Mouse (Mus musculus) neural tube, embryonic 15.5 days (tissue): ENCODE data around the gene Rgs3. TPM values are rescaled to one million over a fixed set of nuclear protein-coding genes. Genes with fewer than 3 reads are reported as not detected.

Source experiments
- ATAC-seq: fragments of 200-750 bp; cut with Nextera tagmentation; 2 replicates; pipeline ENCODE4 v1.8.0; 2017; ENCODE audit warnings: mild to moderate bottlenecking, moderate TSS enrichment, moderate library complexity; ENCODE audit not compliant: low FRiP score
- H3K27ac ChIP-seq: fragments of 300-500 bp; sonication (generic); replicated peaks from 2 replicates; pipeline ENCODE4 v1.5.1; 2015; ENCODE audit warnings: mild to moderate bottlenecking, inconsistent platforms
- H3K27me3 ChIP-seq: fragments of 300-500 bp; sonication (generic); replicated peaks from 2 replicates; pipeline ENCODE4 v1.6.1; 2015; ENCODE audit warnings: inconsistent platforms
- H3K36me3 ChIP-seq: fragments of 300-500 bp; sonication (generic); 2 replicates; pipeline ENCODE4 v1.6.1; 2015; ENCODE audit warnings: inconsistent platforms
- H3K4me1 ChIP-seq: fragments of 300-500 bp; sonication (generic); 2 replicates; pipeline ENCODE4 v1.6.1; 2015; ENCODE audit warnings: inconsistent platforms
- H3K4me2 ChIP-seq: fragments of 300-500 bp; sonication (generic); 2 replicates; pipeline ENCODE4 v1.6.1; 2015; ENCODE audit warnings: inconsistent platforms, mild to moderate bottlenecking, moderate library complexity
- H3K4me3 ChIP-seq: fragments of 300-500 bp; sonication (generic); replicated peaks from 2 replicates; pipeline ENCODE4 v1.5.1; 2015; ENCODE audit warnings: mild to moderate bottlenecking, inconsistent platforms
- H3K9ac ChIP-seq: fragments of 300-500 bp; sonication (generic); replicated peaks from 2 replicates; pipeline ENCODE4 v1.6.1; 2015; ENCODE audit warnings: mild to moderate bottlenecking, inconsistent platforms
- H3K9me3 ChIP-seq: fragments of 300-500 bp; sonication (generic); replicated peaks from 2 replicates; pipeline ENCODE4 v1.6.1; 2016; ENCODE audit warnings: inconsistent platforms
- WGBS: fragments of 180-500 bp; shearing (Covaris S2); methylation state at CpG from one replicate; pipeline ENCODE4 v1.1.7; 2015; ENCODE audit warnings: mixed read lengths; 5-methylcytosine and 5-hydroxymethylcytosine counted together
- polyA plus RNA-seq: library from polyadenylated mRNA; unstranded; fragments of >200 nt; fragmentation: Nextera tagmentation; extraction: Ambion mirVana; gene quantifications from 2 replicates; pipeline ENCODE4 v1.2.1, GENCODE M21; 2015

Rgs3 gene
- polyA plus RNA-seq, 1 experiment from 2014 or later, result 49.2 TPM

- no peak overlapping the region; the same call in 1 of the 2 replicates for H3K27ac ChIP-seq
These were observed 162.4 kb downstream of the Rgs3 start for GRCm38 (mm10) chr4:62722021-62722426.

DNA sequence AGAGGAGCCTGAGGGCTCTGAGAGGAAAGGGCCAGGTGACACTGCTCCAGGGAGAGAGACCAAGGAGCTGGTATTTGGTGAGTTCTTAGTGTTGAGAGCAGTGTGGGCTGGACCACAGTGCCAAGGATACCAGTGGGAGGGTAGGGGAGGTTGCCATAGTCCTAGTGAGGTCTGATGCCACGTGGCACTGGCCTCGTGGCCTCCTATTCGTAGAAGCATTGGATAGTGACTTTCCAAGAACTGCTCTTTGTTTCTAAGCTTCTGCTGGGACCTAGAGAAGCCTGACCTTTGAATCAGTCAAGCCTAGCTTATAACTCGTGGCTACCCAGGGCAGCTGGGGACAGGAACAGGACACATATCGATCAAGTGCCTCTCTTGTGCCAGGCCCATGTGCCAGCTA, 164.1 kb downstream of the Rgs3 start:
- Histone ChIP-seq H3K4me2 (no peak overlapping the region), H3K27ac (no peak overlapping the region), H3K9me3 (0 out of 2 replicates have a peak, but pooled peaks cover 2% of the 10 kb centered on the region), H3K4me1 (peaks cover 9% of the 10 kb centered on the region; the same call in 1 of the 2 replicates), H3K36me3 (no peaks in the 10 kb centered on the region), H3K27me3 (no peaks in the 10 kb centered on the region), H3K9ac (no peak overlapping the region), H3K4me3 (no peak overlapping the region)
- WGBS, result 88% methylated on average over 5 of the region's 5 CpGs
- no peak for ATAC-seq

More at GRCm38 (mm10) chr4:62722021-62722426, 162.4 kb downstream of the Rgs3 start:
- 0 out of 2 replicates have a peak, but pooled peaks cover 2% of the 10 kb centered on the region for H3K9me3 ChIP-seq
- 50% methylated on average over 3 of the region's 3 CpGs for WGBS
- no peaks in the 10 kb centered on the region for H3K27me3 ChIP-seq
- no peak overlapping the region for H3K9ac ChIP-seq
- H3K4me1 ChIP-seq, result 0 out of 2 replicates have a peak, but pooled peaks cover 2% of the 10 kb centered on the region
- H3K4me2 ChIP-seq, result no peak overlapping the region
- no peak overlapping the region for H3K4me3 ChIP-seq
- no peaks in the 10 kb centered on the region for H3K36me3 ChIP-seq
- ATAC-seq, result no peak

DNA sequence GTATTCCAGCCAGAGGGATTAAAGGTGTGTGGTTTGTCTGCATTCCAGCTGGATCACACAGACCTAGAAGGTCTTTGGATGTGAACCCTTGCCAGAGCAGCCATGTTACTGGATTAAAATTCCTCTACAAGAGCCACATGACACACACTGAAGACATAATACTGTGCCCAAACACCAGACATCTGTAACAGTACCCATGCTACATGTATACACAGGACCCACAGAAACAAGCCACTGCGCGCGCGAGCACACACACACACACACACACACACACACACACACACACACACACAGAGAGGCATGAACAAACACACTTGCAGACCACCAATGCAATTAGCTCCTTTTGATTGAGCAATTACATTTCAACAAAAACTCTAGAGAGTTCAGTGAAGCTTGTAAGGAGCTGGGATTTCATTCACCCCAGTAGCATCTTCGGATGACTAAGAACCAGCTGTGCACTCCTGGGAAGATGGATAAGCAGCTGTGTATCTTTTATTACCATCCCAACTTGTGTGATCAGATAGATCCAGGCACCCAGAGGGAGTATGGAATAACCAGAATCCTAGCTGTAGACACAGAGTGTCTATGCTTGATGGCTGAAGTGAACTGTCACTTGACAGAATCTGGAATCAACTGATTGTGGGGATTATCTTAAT, 166.8 kb downstream of the Rgs3 start:
- no peak overlapping the region for H3K27ac ChIP-seq
- H3K9me3 ChIP-seq, result 0 out of 2 replicates have a peak, but pooled peaks cover 2% of the 10 kb centered on the region
- H3K4me2 ChIP-seq, result no peak overlapping the region
- WGBS, result 77% methylated on average over 5 of the region's 5 CpGs
- no peaks in the 10 kb centered on the region for H3K36me3 ChIP-seq
- no peaks in the 10 kb centered on the region for H3K27me3 ChIP-seq
- peak; percentile 34; the same call in 1 of the 2 replicates for ATAC-seq
- H3K4me1 ChIP-seq, result peaks cover 9% of the 10 kb centered on the region; the same call in 1 of the 2 replicates
- H3K9ac ChIP-seq, result no peak overlapping the region
- H3K4me3 ChIP-seq, result no peak overlapping the region

GRCm38 (mm10) chr4:62727541-62728303, 168.1 kb downstream of the Rgs3 start:
- peak; percentile 37; the same call in 1 of the 2 replicates for ATAC-seq
- WGBS, result 60% methylated on average over 20 of the region's 20 CpGs
- H3K27me3 ChIP-seq, result no peaks in the 10 kb centered on the region
- no peaks in the 10 kb centered on the region for H3K36me3 ChIP-seq
- 0 out of 2 replicates have a peak overlapping the region, but pooled peaks have one; percentile 11 for H3K27ac ChIP-seq
- H3K4me3 ChIP-seq, result no peak overlapping the region
- H3K9ac ChIP-seq, result no peak overlapping the region
- H3K4me2 ChIP-seq, result no peak overlapping the region
- peaks cover 9% of the 10 kb centered on the region for H3K4me1 ChIP-seq
- 0 out of 2 replicates have a peak, but pooled peaks cover 2% of the 10 kb centered on the region for H3K9me3 ChIP-seq

DNA sequence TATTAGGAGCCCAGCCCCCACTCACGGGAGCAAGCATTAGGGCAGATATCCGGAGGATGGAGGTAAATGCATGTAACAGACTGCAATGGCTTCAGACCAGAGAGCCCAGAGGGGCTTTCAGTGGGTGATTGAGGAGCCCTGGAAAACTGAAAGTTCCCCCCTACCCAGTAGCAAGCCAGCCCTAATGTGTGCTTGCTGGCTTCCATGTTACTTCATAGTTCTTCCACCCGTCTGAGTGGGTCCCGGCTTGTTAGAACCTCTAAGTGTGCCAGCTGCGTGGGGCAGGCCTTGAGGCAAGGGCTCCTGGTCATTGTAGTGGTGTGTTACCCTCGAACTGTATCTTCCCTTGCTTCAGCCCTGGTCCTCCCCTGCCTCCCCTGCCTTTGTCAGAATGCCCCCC, 168.8 kb downstream of the Rgs3 start:
- no peak overlapping the region for H3K27ac ChIP-seq
- H3K9me3 ChIP-seq, result 0 out of 2 replicates have a peak, but pooled peaks cover 2% of the 10 kb centered on the region
- H3K4me2 ChIP-seq, result no peak overlapping the region
- no peaks in the 10 kb centered on the region for H3K27me3 ChIP-seq
- WGBS, result 82% methylated on average over 6 of the region's 6 CpGs
- H3K9ac ChIP-seq, result no peak overlapping the region
- H3K36me3 ChIP-seq, result no peaks in the 10 kb centered on the region
- peaks cover 14% of the 10 kb centered on the region for H3K4me1 ChIP-seq
- no peak for ATAC-seq
- H3K4me3 ChIP-seq, result no peak overlapping the region

- Histone ChIP-seq H3K4me2 (no peak overlapping the region), H3K4me3 (no peak overlapping the region), H3K4me1 (peaks cover 14% of the 10 kb centered on the region), H3K27me3 (no peaks in the 10 kb centered on the region), H3K36me3 (no peaks in the 10 kb centered on the region), H3K9me3 (0 out of 2 replicates have a peak, but pooled peaks cover 2% of the 10 kb centered on the region), H3K27ac (no peak overlapping the region), H3K9ac (no peak overlapping the region)
- 87% methylated on average over 4 of the region's 4 CpGs for WGBS
- no peak for ATAC-seq
These were observed 169.5 kb downstream of the Rgs3 start for GRCm38 (mm10) chr4:62729191-62729590.

GRCm38 (mm10) chr4:62729941-62730340, 170.3 kb downstream of the Rgs3 start:
- Histone ChIP-seq H3K4me1 (peaks cover 14% of the 10 kb centered on the region), H3K9me3 (0 out of 2 replicates have a peak, but pooled peaks cover 2% of the 10 kb centered on the region), H3K27ac (no peak overlapping the region), H3K4me3 (no peak overlapping the region), H3K9ac (no peak overlapping the region), H3K36me3 (no peaks in the 10 kb centered on the region), H3K27me3 (no peaks in the 10 kb centered on the region), H3K4me2 (no peak overlapping the region)
- 76% methylated on average over 5 of the region's 5 CpGs for WGBS
- no peak for ATAC-seq

- H3K36me3 ChIP-seq, result no peaks in the 10 kb centered on the region
- H3K9ac ChIP-seq, result no peak overlapping the region
- no peaks in the 10 kb centered on the region for H3K9me3 ChIP-seq
- no peaks in the 10 kb centered on the region for H3K27me3 ChIP-seq
- H3K4me2 ChIP-seq, result no peak overlapping the region
- ATAC-seq, result no peak
- no peak overlapping the region for H3K27ac ChIP-seq
- peaks cover 23% of the 10 kb centered on the region for H3K4me1 ChIP-seq
- WGBS, result 88% methylated on average over 3 of the region's 3 CpGs
- no peak overlapping the region for H3K4me3 ChIP-seq
These were observed 171.2 kb downstream of the Rgs3 start for GRCm38 (mm10) chr4:62730861-62731260.

GRCm38 (mm10) chr4:62731531-62732063, 171.9 kb downstream of the Rgs3 start:
- no peak overlapping the region for H3K27ac ChIP-seq
- H3K4me3 ChIP-seq, result no peak overlapping the region
- no peak for ATAC-seq
- 87% methylated on average over 6 of the region's 6 CpGs for WGBS
- H3K36me3 ChIP-seq, result no peaks in the 10 kb centered on the region
- no peak overlapping the region for H3K4me2 ChIP-seq
- peaks cover 30% of the 10 kb centered on the region for H3K4me1 ChIP-seq
- no peaks in the 10 kb centered on the region for H3K27me3 ChIP-seq
- no peak overlapping the region for H3K9ac ChIP-seq
- no peaks in the 10 kb centered on the region for H3K9me3 ChIP-seq

DNA sequence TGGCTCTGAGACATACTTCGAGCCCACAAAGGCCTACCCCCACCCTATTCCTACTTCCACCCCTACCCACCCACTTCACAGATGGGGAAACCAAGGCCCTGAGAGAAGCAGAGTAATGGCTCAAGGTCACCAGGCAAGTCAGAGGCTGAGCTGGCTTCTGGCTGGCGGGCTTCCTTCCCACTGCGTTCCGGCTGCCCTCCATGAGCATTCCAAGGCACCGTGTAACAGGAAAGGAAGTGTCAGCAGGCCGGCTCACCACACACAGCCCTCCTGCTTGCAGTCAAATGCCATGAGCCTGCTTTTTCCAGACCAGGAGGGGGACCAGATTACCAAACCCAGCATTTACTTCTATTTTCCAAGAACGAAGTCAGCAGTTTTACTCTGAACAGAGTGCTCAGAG, 172.4 kb downstream of the Rgs3 start:
- WGBS, result 83% methylated on average over 7 of the region's 7 CpGs

DNA sequence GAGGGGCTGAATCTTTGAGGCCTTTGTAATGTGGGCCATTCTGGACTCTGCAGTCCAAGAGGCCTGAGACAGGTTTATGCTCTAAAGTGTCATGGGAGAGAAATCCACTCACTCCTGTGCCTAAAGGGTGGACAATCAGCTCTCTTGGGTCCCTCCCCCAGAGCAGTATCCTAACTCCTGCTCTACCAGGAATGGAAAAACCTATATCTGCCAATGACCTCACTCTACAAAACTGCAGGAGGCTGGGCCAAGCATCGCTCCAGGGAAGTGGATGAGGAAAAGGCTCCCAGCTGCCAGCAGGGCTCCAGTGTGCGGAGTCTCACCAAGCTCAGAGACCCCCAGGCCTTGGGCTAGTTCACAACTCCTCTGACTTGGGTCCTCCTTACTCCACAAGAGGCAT, 173.2 kb downstream of the Rgs3 start:
- H3K9ac ChIP-seq, result no peak overlapping the region
- no peak overlapping the region for H3K4me2 ChIP-seq
- 70% methylated on average over 2 of the region's 2 CpGs for WGBS
- no peak for ATAC-seq
- H3K27ac ChIP-seq, result 0 out of 2 replicates have a peak overlapping the region, but pooled peaks have one; percentile 13
- H3K9me3 ChIP-seq, result no peaks in the 10 kb centered on the region
- H3K4me3 ChIP-seq, result no peak overlapping the region
- no peaks in the 10 kb centered on the region for H3K27me3 ChIP-seq
- peaks cover 27% of the 10 kb centered on the region for H3K4me1 ChIP-seq
- H3K36me3 ChIP-seq, result no peaks in the 10 kb centered on the region

More for the DNA sequence above, 172.4 kb downstream of the Rgs3 start:
- no peak overlapping the region for H3K9ac ChIP-seq
- no peak for ATAC-seq
- H3K27ac ChIP-seq, result no peak overlapping the region
- no peak overlapping the region for H3K4me3 ChIP-seq
- peaks cover 32% of the 10 kb centered on the region for H3K4me1 ChIP-seq
- no peaks in the 10 kb centered on the region for H3K27me3 ChIP-seq
- H3K4me2 ChIP-seq, result no peak overlapping the region
- no peaks in the 10 kb centered on the region for H3K36me3 ChIP-seq
- no peaks in the 10 kb centered on the region for H3K9me3 ChIP-seq
